Mouse (Mus musculus): ENCODE measurements around the gene AL732309.1. TPM values are rescaled to one million over a fixed set of nuclear protein-coding genes. Genes with fewer than 3 reads are reported as not detected.
A peak's percentile ranks its signal among the peaks of the same experiment; 100 is the strongest.

AL732309.1 gene
- 15.0 and 20.9 TPM in 2 replicates for polyA plus RNA-seq (2012; rRNA removed)

GRCm38 (mm10) chr2:25246183-25247072, at the start of gene AL732309.1:
AL732309.1 (minus strand) TSS chr2:25246863.
- TF ChIP-seq CTCF (IDR thresholded peaks at IDR 0.05; ENCODE audit: insufficient read depth, low read length) (no peak), POLR2A (IDR thresholded peaks at IDR 0.05; ENCODE audit: borderline replicate concordance, extremely low read depth, low read depth, low read length) (peak; percentile 32; the same call in 1 of the 2 replicates)
- H3K4me3 ChIP-seq (replicated peaks; ENCODE audit: extremely low read depth, low read depth, low read length), result no peak within 1 kb of the TSS
- H3K4me1 ChIP-seq (ENCODE audit: control insufficient read depth, insufficient read depth, low read length), result peaks cover 3% of the 10 kb centered on the region
- WGBS, result 79% methylated on average over 10 of the region's 10 CpGs
- DNase-seq, result no peak

- 71% methylated on average over 9 of the region's 9 CpGs for WGBS
- no peak for TF ChIP-seq POLR2A (IDR thresholded peaks at IDR 0.05; ENCODE audit: borderline replicate concordance, extremely low read depth, low read depth, low read length)
- no peak for TF ChIP-seq CTCF (IDR thresholded peaks at IDR 0.05; ENCODE audit: insufficient read depth, low read length)
These were observed 47.0 kb upstream of the AL732309.1 start for GRCm38 (mm10) chr2:25293706-25294105.

DNA sequence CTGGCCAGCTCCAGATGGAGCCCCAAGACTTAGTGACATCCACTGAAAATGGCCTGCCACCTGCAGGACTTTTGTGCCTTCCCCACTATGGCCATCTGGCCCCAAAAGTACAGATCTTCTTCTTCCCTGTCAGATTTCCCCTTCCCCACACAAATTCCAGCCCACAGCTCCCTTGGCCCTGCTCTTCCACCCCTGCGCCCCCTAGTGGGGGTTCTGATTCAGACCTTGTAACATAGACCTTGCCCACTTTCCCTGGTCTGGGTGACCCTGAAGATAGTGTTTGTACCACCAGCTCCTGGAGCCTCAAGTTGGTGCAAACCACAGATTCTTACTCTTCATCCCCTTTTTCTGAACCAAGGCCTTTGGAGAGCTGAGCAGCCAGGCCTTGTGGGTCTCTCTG, 46.2 kb upstream of the AL732309.1 start:
- 0% methylated on average over 1 of the region's 1 CpGs for WGBS
- TF ChIP-seq CTCF (IDR thresholded peaks at IDR 0.05; ENCODE audit: insufficient read depth, low read length) (peak; percentile 75), POLR2A (IDR thresholded peaks at IDR 0.05; ENCODE audit: borderline replicate concordance, extremely low read depth, low read depth, low read length) (no peak)
- H3K4me1 ChIP-seq (ENCODE audit: control insufficient read depth, insufficient read depth, low read length), result peaks cover 6% of the 10 kb centered on the region; the same call in 1 of the 2 replicates
- peak; percentile 79 for DNase-seq
- H3K4me3 ChIP-seq (replicated peaks; ENCODE audit: extremely low read depth, low read depth, low read length), result no peak overlapping the region

More at GRCm38 (mm10) chr2:25293706-25294105, 47.0 kb upstream of the AL732309.1 start:
- Histone ChIP-seq H3K4me1 (ENCODE audit: control insufficient read depth, insufficient read depth, low read length) (peaks cover 6% of the 10 kb centered on the region; the same call in 1 of the 2 replicates), H3K4me3 (replicated peaks; ENCODE audit: extremely low read depth, low read depth, low read length) (no peak overlapping the region)
- no peak for DNase-seq

DNA sequence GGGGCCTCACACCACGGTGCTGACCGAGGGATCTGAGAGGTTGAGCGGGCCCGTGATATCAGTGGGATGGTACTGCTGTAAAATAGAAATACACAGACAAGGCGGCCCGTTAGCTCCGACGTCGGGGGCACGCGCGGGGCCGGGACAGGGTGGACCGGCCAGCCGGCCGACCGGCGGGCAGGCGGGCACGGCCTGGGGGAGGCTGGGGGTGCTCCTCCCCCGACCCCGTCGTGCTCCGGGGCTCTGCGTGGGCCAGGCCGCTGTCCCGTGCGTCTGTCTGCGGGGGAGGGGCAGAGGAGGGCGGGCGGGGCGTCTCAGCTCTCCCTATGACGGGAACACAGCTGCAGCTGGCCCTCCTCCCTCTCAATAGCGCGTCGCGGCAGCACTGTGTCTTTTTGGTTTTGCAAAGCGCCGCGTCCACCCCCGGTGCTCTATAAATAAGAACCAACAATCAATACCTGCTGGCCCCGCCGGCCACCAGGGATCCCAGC, 45.4 kb upstream of the AL732309.1 start:
- TF ChIP-seq POLR2A (IDR thresholded peaks at IDR 0.05; ENCODE audit: borderline replicate concordance, extremely low read depth, low read depth, low read length) (peak; percentile 54; the same call in 1 of the 2 replicates), CTCF (IDR thresholded peaks at IDR 0.05; ENCODE audit: insufficient read depth, low read length) (no peak)
- 5% methylated on average over 43 of the region's 43 CpGs for WGBS
- Histone ChIP-seq H3K4me3 (replicated peaks; ENCODE audit: extremely low read depth, low read depth, low read length) (peak overlapping the region; percentile 19), H3K4me1 (ENCODE audit: control insufficient read depth, insufficient read depth, low read length) (peaks cover 11% of the 10 kb centered on the region; the same call in 1 of the 2 replicates)
- peak; percentile 48 for DNase-seq

DNA sequence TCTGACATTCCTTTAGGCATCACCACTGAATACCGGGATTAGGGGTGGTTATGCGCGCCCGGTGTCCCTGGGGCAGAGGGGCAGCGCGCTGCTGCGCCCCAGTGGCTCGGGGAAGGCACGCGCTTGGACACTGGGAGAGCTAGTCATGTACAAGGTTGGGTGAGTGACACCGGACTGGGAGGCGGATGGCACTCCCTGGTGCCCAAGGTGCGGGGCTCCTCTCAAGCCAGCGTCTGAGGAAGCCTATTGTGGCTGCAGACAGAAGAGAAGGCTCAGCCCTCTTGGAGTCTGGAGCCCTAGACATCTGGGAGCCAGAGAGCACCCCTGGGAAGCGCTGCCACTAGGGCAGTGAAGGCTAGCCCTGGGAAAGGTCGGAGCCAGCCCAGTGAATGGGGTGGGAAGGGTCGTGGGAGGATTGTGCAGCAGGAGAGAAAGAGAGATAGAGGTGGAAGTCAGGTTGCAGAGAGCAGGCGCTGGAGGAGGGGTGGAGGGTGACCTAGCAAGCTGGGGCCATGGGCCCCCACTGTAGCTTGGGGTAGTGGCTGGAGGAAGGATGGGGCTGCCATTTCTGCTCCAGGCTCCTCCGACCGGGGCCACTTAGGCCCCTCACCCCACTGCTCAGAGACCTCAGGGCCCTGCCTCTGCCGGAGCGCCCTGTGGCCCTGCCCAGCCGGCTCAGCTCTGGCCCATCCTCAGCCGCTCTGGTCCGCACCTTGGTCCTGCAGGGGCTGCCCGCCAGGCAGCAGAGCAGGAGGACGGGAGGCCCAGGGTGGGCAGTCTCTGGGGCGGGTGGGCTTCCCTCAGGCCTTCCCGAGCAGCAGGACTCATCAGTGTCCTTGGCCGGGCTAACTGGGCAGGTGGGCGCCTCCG, 44.8 kb upstream of the AL732309.1 start:
- 13% methylated on average over 32 of the region's 32 CpGs for WGBS
- Histone ChIP-seq H3K4me3 (replicated peaks; ENCODE audit: extremely low read depth, low read depth, low read length) (peak overlapping the region; percentile 9), H3K4me1 (ENCODE audit: control insufficient read depth, insufficient read depth, low read length) (peaks cover 16% of the 10 kb centered on the region)
- TF ChIP-seq CTCF (IDR thresholded peaks at IDR 0.05; ENCODE audit: insufficient read depth, low read length) (no peak), POLR2A (IDR thresholded peaks at IDR 0.05; ENCODE audit: borderline replicate concordance, extremely low read depth, low read depth, low read length) (no peak)
- DNase-seq, result peak; percentile 31

- DNase-seq, result peak; percentile 25
- H3K4me1 ChIP-seq (ENCODE audit: control insufficient read depth, insufficient read depth, low read length), result peaks cover 22% of the 10 kb centered on the region
- peak overlapping the region; percentile 35 for H3K4me3 ChIP-seq (replicated peaks; ENCODE audit: extremely low read depth, low read depth, low read length)
- WGBS, result under 1% methylated on average over 18 of the region's 18 CpGs
- no peak for TF ChIP-seq POLR2A (IDR thresholded peaks at IDR 0.05; ENCODE audit: borderline replicate concordance, extremely low read depth, low read depth, low read length)
These were observed 44.1 kb upstream of the AL732309.1 start for GRCm38 (mm10) chr2:25290816-25291130.

GRCm38 (mm10) chr2:25290101-25290815, 43.6 kb upstream of the AL732309.1 start:
- 2% methylated on average over 54 of the region's 54 CpGs for WGBS
- TF ChIP-seq CTCF (IDR thresholded peaks at IDR 0.05; ENCODE audit: insufficient read depth, low read length), result no peak
- H3K4me3 ChIP-seq (replicated peaks; ENCODE audit: extremely low read depth, low read depth, low read length), result peak overlapping the region; percentile 35
- H3K4me1 ChIP-seq (ENCODE audit: control insufficient read depth, insufficient read depth, low read length), result peaks cover 23% of the 10 kb centered on the region
- DNase-seq, result peak; percentile 34

DNA sequence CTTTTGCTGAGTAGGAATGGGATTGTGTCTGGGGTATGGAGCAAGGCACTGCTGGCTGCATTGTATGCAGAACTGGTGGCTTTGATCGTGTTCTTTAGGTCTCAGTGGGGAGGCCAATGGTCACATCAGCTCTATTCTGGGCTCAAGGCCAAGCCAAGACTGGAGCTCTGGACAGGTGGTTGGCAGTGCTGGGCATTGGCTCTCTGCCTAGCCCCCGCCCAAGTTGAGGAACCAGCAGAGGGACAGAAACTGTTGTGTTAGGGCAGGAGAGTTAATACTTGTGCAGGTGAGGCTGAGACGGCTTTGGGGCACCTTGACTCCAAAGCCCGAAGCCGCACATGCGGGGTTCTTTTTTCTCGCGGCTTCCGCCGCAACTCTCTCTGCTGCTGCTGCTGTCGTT, 43.0 kb upstream of the AL732309.1 start, which contains the start of gene Lrrc26:
Gene Lrrc26, plus strand, starts transcription at position 265 of the 400 bp plus-strand sequence.
- Histone ChIP-seq H3K4me3 (replicated peaks; ENCODE audit: extremely low read depth, low read depth, low read length) (peak within 1 kb of the TSS; percentile 35), H3K4me1 (ENCODE audit: control insufficient read depth, insufficient read depth, low read length) (peaks cover 23% of the 10 kb centered on the region)
- 10% methylated on average over 11 of the region's 11 CpGs for WGBS
- TF ChIP-seq POLR2A (IDR thresholded peaks at IDR 0.05; ENCODE audit: borderline replicate concordance, extremely low read depth, low read depth, low read length), result no peak
- TF ChIP-seq CTCF (IDR thresholded peaks at IDR 0.05; ENCODE audit: insufficient read depth, low read length), result no peak
- DNase-seq, result peak; percentile 31

Measured in lung, adult 2 months (tissue).